Mouse (Mus musculus) erythroblast, embryonic 14.5 days (primary cell): Measurements from ENCODE around the gene Fam20b.

Source experiments
- GATA1 ChIP-seq: IDR thresholded peaks from 2 replicates; pipeline ENCODE4 v1.6.1; 2012; ENCODE audit warnings: low read length, inconsistent platforms, mixed read lengths
- TAL1 ChIP-seq: IDR thresholded peaks from 3 replicates; pipeline ENCODE4 v1.6.1; 2012; ENCODE audit warnings: low read length, inconsistent platforms, mixed read lengths

GRCm38 (mm10) chr1:156765311-156765710 is 46.4 kb upstream of the Fam20b start:
- TF ChIP-seq TAL1 (no peak), GATA1 (no peak)
